Mouse (Mus musculus): ENCODE measurements around the gene Txndc9. TPM values are rescaled to one million over a fixed set of nuclear protein-coding genes. Genes with fewer than 3 reads are reported as not detected.
A peak's percentile ranks its signal among the peaks of the same experiment; 100 is the strongest.

Txndc9 gene
- polyA plus RNA-seq (2014; fragmentation: Nextera tagmentation; extraction: Ambion mirVana) = 176 and 188 TPM in 2 replicates

DNA sequence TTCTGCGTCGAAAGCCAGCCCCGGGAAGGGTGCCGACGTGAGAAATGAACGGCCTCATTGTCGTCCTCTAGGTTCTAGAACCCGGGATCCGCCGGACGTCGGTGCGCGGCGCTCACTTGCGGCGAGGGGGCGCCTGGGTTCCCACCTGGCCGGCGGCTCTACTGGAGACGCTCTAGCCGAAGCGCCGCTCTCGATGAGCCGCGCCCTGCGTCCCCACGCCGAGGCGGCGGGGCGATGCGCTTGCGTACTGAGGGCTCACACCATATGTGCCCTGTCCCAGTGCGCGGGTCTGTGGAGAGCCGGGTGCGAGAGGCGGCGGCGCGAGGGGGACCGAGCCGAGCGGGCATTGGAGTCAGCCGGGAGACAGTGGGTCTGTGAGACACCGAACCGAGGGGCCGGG, at the start of gene Txndc9, which contains the start of gene Eif5b:
TSS of gene Txndc9 (minus strand) at position 27 of the 400 bp plus-strand sequence.
TSS of gene Eif5b (plus strand) at position 144 of the 400 bp plus-strand sequence.
- Histone ChIP-seq H3K9me3 (ENCODE audit: control insufficient read depth, low read length) (no peaks in the 10 kb centered on the region), H3K27ac (ENCODE audit: low read depth, low read length) (peak within 1 kb of the TSS; percentile 84), H3K9ac (ENCODE audit: low read length) (peak within 1 kb of the TSS; percentile 88), H3K27me3 (ENCODE audit: control insufficient read depth, insufficient read depth, low read length) (no peaks in the 10 kb centered on the region), H3K4me3 (ENCODE audit: low read depth, low read length) (peak within 1 kb of the TSS; percentile 93), H3K4me2 (peak within 1 kb of the TSS; percentile 60), H3K36me3 (ENCODE audit: control insufficient read depth, insufficient read depth, low read length) (peaks cover 6% of the 10 kb centered on the region; the same call in 1 of the 2 replicates), H3K4me1 (ENCODE audit: control insufficient read depth, insufficient read depth, low read length) (peaks cover 13% of the 10 kb centered on the region)
- ATAC-seq (ENCODE audit: low FRiP score) (peak; percentile 93), DNase-seq (ENCODE audit: low spot score, missing footprints) (peak; percentile 98)
- under 1% methylated on average over 50 of the region's 50 CpGs for WGBS

DNA sequence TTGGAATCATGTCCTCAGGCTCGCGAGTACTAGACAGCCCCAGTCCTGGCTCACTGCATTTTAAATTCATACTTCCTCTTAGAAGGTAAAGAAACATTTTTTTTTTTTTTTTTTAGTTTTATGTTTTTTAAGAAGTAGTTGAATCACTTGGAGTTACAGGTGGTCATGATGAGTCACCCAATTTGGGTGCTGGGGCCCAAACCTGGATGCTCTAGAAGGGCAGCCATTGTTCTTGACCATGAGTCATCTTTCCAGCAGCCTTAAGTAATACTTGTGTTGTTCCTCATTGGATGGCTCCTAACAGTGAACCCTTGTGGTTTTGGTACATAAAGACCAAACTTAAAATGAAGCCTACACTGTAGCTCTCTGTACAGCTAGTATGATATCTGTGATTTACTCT, 41.2 kb upstream of the Txndc9 start:
- no peaks in the 10 kb centered on the region for H3K27me3 ChIP-seq (ENCODE audit: control insufficient read depth, insufficient read depth, low read length)
- DNase-seq (ENCODE audit: low spot score, missing footprints) = peak; percentile 60
- H3K27ac ChIP-seq (ENCODE audit: low read depth, low read length) = no peak overlapping the region
- H3K4me3 ChIP-seq (ENCODE audit: low read depth, low read length) = no peak overlapping the region
- no peak overlapping the region for H3K9ac ChIP-seq (ENCODE audit: low read length)
- ATAC-seq (ENCODE audit: low FRiP score) = no peak
- 98% methylated on average over 2 of the region's 2 CpGs for WGBS
- H3K4me1 ChIP-seq (ENCODE audit: control insufficient read depth, insufficient read depth, low read length) = no peaks in the 10 kb centered on the region
- H3K9me3 ChIP-seq (ENCODE audit: control insufficient read depth, low read length) = no peaks in the 10 kb centered on the region
- H3K36me3 ChIP-seq (ENCODE audit: control insufficient read depth, insufficient read depth, low read length) = peaks cover 11% of the 10 kb centered on the region
- H3K4me2 ChIP-seq = no peak overlapping the region

DNA sequence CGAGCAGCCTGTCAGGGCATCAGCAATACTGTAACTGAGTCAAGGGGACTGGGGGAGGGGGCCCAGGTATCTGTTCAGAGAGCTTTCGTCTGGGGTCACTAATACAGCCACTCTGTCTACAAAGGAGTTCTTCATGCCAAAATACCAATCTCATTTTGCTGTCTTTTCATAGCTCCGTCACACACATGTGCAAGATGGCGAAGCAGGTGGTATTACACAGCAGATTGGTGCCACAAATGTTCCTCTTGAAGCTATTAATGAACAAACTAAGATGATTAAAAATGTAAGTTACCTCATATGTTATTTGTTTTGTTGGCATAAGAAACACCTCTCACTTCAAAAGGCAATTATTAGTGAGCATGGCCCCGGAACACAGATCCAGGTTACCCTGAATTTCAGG, 39.7 kb upstream of the Txndc9 start:
- peaks cover 11% of the 10 kb centered on the region for H3K36me3 ChIP-seq (ENCODE audit: control insufficient read depth, insufficient read depth, low read length)
- H3K4me1 ChIP-seq (ENCODE audit: control insufficient read depth, insufficient read depth, low read length) = no peaks in the 10 kb centered on the region
- 91% methylated on average over 5 of the region's 5 CpGs for WGBS

DNA sequence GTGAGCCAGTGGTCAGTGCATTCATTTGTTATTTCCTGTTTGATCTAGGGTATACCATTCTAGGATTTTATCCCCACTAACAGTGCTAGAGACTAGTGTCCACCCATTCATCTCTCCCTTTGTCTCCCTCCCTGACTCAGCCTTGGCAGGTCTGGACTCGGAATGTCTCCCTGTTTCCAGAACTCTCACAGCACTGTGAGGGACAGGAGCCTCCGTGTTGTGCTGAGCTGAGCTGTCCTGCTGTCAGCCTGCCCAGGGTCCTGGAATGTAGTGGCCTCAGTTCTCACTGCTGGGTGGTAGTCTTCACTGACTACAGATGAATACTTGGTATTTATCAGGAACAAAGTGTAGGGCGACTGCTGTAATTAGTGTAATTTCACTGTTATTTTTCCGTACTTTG, 37.8 kb upstream of the Txndc9 start:
- H3K9me3 ChIP-seq (ENCODE audit: control insufficient read depth, low read length) = no peaks in the 10 kb centered on the region
- H3K4me1 ChIP-seq (ENCODE audit: control insufficient read depth, insufficient read depth, low read length) = no peaks in the 10 kb centered on the region
- H3K27me3 ChIP-seq (ENCODE audit: control insufficient read depth, insufficient read depth, low read length) = no peaks in the 10 kb centered on the region
- H3K4me2 ChIP-seq = no peak overlapping the region
- 0 out of 2 replicates have a peak, but pooled peaks cover 5% of the 10 kb centered on the region for H3K36me3 ChIP-seq (ENCODE audit: control insufficient read depth, insufficient read depth, low read length)
- H3K9ac ChIP-seq (ENCODE audit: low read length) = no peak overlapping the region
- no peak overlapping the region for H3K4me3 ChIP-seq (ENCODE audit: low read depth, low read length)
- DNase-seq (ENCODE audit: low spot score, missing footprints) (no peak), ATAC-seq (ENCODE audit: low FRiP score) (no peak)
- H3K27ac ChIP-seq (ENCODE audit: low read depth, low read length) = no peak overlapping the region
- 94% methylated on average over 4 of the region's 4 CpGs for WGBS

More for the DNA sequence above, 39.7 kb upstream of the Txndc9 start:
- ATAC-seq (ENCODE audit: low FRiP score) (no peak), DNase-seq (ENCODE audit: low spot score, missing footprints) (peak; percentile 76)
- Histone ChIP-seq H3K27ac (ENCODE audit: low read depth, low read length) (no peak overlapping the region), H3K9ac (ENCODE audit: low read length) (no peak overlapping the region), H3K4me3 (ENCODE audit: low read depth, low read length) (no peak overlapping the region), H3K27me3 (ENCODE audit: control insufficient read depth, insufficient read depth, low read length) (no peaks in the 10 kb centered on the region), H3K9me3 (ENCODE audit: control insufficient read depth, low read length) (no peaks in the 10 kb centered on the region), H3K4me2 (no peak overlapping the region)

DNA sequence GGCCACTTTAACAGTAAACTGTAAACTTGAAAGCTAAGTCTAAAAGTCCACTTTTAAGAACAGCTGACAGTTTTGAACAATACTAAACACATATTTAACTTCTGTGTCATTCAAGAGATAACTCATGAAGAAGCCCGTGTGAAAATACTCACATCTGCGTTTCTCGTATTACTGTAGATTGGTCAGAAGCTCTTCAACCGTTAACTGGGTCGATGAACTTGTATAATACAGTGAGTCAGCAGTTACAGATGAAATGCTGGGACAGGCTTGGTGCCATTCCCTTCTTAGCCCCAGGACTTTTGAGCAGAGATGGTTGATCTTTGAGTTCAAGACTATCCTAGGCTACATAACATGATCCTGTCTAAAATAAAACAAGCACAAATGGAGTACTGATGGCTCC, 33.7 kb upstream of the Txndc9 start:
- Histone ChIP-seq H3K27ac (ENCODE audit: low read depth, low read length) (no peak overlapping the region), H3K4me2 (no peak overlapping the region), H3K4me1 (ENCODE audit: control insufficient read depth, insufficient read depth, low read length) (no peaks in the 10 kb centered on the region), H3K9ac (ENCODE audit: low read length) (no peak overlapping the region), H3K4me3 (ENCODE audit: low read depth, low read length) (no peak overlapping the region), H3K36me3 (ENCODE audit: control insufficient read depth, insufficient read depth, low read length) (no peaks in the 10 kb centered on the region), H3K9me3 (ENCODE audit: control insufficient read depth, low read length) (no peaks in the 10 kb centered on the region), H3K27me3 (ENCODE audit: control insufficient read depth, insufficient read depth, low read length) (no peaks in the 10 kb centered on the region)
- ATAC-seq (ENCODE audit: low FRiP score) = no peak
- DNase-seq (ENCODE audit: low spot score, missing footprints) = no peak
- WGBS = 92% methylated on average over 5 of the region's 5 CpGs

DNA sequence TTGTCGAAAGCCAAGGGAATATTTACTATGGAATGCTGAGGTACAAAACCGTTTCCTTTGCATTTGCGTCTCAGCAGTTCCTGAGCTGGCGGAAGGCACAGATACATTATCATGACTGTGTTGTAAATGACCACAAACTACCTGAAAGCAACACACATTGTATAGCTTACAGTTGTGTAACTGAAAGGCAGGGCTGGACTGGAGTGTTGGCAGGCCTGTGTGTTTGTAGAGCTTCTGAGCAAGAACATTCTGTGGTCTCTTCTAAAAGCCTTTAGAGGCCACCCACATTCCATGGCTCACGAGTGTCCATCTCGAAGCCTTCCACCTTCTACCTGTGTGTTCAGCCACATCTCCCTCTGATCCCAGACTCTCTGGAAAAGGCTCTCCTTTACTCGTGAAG, 29.6 kb upstream of the Txndc9 start:
- ATAC-seq (ENCODE audit: low FRiP score) (no peak), DNase-seq (ENCODE audit: low spot score, missing footprints) (no peak)
- no peak overlapping the region for H3K4me2 ChIP-seq
- no peaks in the 10 kb centered on the region for H3K4me1 ChIP-seq (ENCODE audit: control insufficient read depth, insufficient read depth, low read length)
- H3K9ac ChIP-seq (ENCODE audit: low read length) = no peak overlapping the region
- 96% methylated on average over 7 of the region's 7 CpGs for WGBS
- no peaks in the 10 kb centered on the region for H3K27me3 ChIP-seq (ENCODE audit: control insufficient read depth, insufficient read depth, low read length)
- no peaks in the 10 kb centered on the region for H3K9me3 ChIP-seq (ENCODE audit: control insufficient read depth, low read length)
- no peak overlapping the region for H3K4me3 ChIP-seq (ENCODE audit: low read depth, low read length)
- H3K36me3 ChIP-seq (ENCODE audit: control insufficient read depth, insufficient read depth, low read length) = no peaks in the 10 kb centered on the region
- H3K27ac ChIP-seq (ENCODE audit: low read depth, low read length) = no peak overlapping the region

DNA sequence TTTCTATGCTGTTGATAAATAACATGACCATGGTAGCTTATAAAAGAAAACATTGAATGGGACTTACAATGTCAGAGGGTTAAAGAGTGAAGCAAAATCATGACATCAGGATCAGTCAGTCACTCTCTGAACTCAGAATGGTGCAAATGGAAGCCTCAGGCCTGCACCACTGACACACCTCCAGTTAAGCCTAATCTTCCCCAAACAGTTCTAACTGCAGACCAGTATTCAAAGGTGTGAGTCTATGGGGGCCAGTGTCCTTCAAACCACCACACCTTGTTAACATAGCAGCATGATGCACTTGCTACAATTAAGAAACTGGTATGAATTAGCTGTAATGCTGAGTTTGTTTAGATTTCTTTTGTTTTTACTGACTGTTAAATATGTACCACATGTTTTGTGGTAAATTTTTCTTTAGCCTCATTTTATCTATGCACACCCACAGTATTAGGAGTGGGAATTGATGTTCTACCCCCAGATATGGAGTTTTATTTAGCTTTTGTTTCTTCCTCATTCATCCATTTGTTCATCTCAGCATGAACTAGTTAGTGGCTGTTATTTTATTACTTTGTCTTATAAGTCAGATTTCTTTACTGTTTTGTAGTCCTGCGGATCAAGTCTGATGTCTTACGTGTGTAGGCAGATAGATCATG, 17.0 kb upstream of the Txndc9 start:
- ATAC-seq (ENCODE audit: low FRiP score) = no peak
- Histone ChIP-seq H3K9me3 (ENCODE audit: control insufficient read depth, low read length) (no peaks in the 10 kb centered on the region), H3K9ac (ENCODE audit: low read length) (no peak overlapping the region), H3K4me2 (no peak overlapping the region), H3K27ac (ENCODE audit: low read depth, low read length) (no peak overlapping the region), H3K27me3 (ENCODE audit: control insufficient read depth, insufficient read depth, low read length) (no peaks in the 10 kb centered on the region), H3K36me3 (ENCODE audit: control insufficient read depth, insufficient read depth, low read length) (no peaks in the 10 kb centered on the region; the same call in 1 of the 2 replicates), H3K4me3 (ENCODE audit: low read depth, low read length) (no peak overlapping the region), H3K4me1 (ENCODE audit: control insufficient read depth, insufficient read depth, low read length) (no peaks in the 10 kb centered on the region)
- DNase-seq (ENCODE audit: low spot score, missing footprints) = no peak
- 95% methylated on average over 2 of the region's 2 CpGs for WGBS

DNA sequence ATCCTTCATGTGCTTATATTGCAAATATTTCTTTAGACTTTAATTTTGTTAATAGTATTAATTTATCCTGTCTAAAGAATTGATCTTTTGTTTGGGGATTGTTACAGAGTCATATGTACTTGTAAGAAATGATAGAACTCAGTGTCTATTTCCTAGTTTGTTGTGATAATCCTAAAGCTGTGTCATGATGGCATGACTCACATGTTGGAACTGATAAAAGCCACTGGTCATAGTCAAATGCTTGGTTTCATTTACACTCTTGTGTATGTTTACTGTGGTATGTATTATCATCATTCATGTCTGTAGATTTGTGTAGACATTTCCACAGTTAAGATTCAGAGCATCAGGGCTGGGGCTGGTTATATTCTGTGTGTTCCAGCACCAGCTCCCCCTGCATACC, 14.8 kb upstream of the Txndc9 start:
- Histone ChIP-seq H3K4me2 (no peak overlapping the region), H3K4me1 (ENCODE audit: control insufficient read depth, insufficient read depth, low read length) (no peaks in the 10 kb centered on the region), H3K36me3 (ENCODE audit: control insufficient read depth, insufficient read depth, low read length) (no peaks in the 10 kb centered on the region), H3K4me3 (ENCODE audit: low read depth, low read length) (no peak overlapping the region), H3K27ac (ENCODE audit: low read depth, low read length) (no peak overlapping the region), H3K9ac (ENCODE audit: low read length) (no peak overlapping the region), H3K9me3 (ENCODE audit: control insufficient read depth, low read length) (no peaks in the 10 kb centered on the region), H3K27me3 (ENCODE audit: control insufficient read depth, insufficient read depth, low read length) (no peaks in the 10 kb centered on the region)
- DNase-seq (ENCODE audit: low spot score, missing footprints) (no peak), ATAC-seq (ENCODE audit: low FRiP score) (no peak)

DNA sequence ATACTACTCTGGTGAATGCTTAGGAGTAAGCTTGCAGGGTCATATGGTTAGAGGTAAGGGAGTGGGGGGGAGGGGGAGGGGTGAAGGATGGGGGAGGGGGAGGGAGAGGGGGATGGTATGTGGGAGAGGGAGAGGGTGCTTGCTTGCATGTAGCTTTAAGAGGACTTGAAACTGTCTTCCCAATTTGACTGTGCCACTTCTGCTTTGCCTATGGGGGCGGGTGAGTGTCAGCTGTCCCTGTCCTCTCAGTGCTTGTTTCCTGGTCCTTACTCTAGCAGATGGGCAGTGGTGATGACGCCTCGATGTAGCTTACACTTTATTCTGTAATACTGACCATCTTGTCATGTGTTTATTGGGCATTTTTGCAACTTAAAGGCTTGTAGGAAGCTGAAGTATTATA, 14.4 kb upstream of the Txndc9 start:
- ATAC-seq (ENCODE audit: low FRiP score) (no peak), DNase-seq (ENCODE audit: low spot score, missing footprints) (no peak)
- 84% methylated on average over 3 of the region's 3 CpGs for WGBS
- H3K36me3 ChIP-seq (ENCODE audit: control insufficient read depth, insufficient read depth, low read length) = no peaks in the 10 kb centered on the region
- H3K9ac ChIP-seq (ENCODE audit: low read length) = no peak overlapping the region
- H3K4me1 ChIP-seq (ENCODE audit: control insufficient read depth, insufficient read depth, low read length) = no peaks in the 10 kb centered on the region
- H3K27me3 ChIP-seq (ENCODE audit: control insufficient read depth, insufficient read depth, low read length) = no peaks in the 10 kb centered on the region
- H3K27ac ChIP-seq (ENCODE audit: low read depth, low read length) = no peak overlapping the region
- H3K9me3 ChIP-seq (ENCODE audit: control insufficient read depth, low read length) = no peaks in the 10 kb centered on the region
- H3K4me2 ChIP-seq = no peak overlapping the region
- no peak overlapping the region for H3K4me3 ChIP-seq (ENCODE audit: low read depth, low read length)

Data from midbrain, embryonic 11.5 days (tissue).